Mouse (Mus musculus) spleen, adult 2 months (tissue): ENCODE results near the gene Pgr. TPM values are rescaled to one million over a fixed set of nuclear protein-coding genes. Genes with fewer than 3 reads are reported as not detected.

Experiments
- DNase-seq, 2 experiments: peaks; one replicate each; pipeline versions ENCODE4 v3.0.0 to v3.0.0-alpha.2; 2012 to 2021; ENCODE audit warnings: low spot score in 2 of 2, low read depth in 1 of 2
- H3K27ac ChIP-seq: fragments of 200-500 bp; 2 replicates; pipeline ENCODE4 v1.5.1; 2012; ENCODE audit warnings: low read length, inconsistent platforms; ENCODE audit not compliant: insufficient read depth
- H3K27me3 ChIP-seq: fragments of 200-500 bp; 2 replicates; pipeline ENCODE4 v1.6.1; 2012; ENCODE audit warnings: mild to moderate bottlenecking, moderate library complexity, low read length, inconsistent platforms; ENCODE audit not compliant: control insufficient read depth, insufficient read depth
- H3K36me3 ChIP-seq: fragments of 200-500 bp; 2 replicates; pipeline ENCODE4 v1.6.1; 2012; ENCODE audit warnings: mild to moderate bottlenecking, low read length, inconsistent platforms; ENCODE audit not compliant: control insufficient read depth, insufficient read depth
- H3K4me1 ChIP-seq: fragments of 200-500 bp; 2 replicates; pipeline ENCODE4 v1.6.1; 2011; ENCODE audit warnings: inconsistent platforms; ENCODE audit not compliant: control insufficient read depth, insufficient read depth, insufficient read length
- H3K4me3 ChIP-seq: fragments of 200-500 bp; 2 replicates; pipeline ENCODE4 v1.5.1; 2011; ENCODE audit warnings: mild to moderate bottlenecking, inconsistent platforms; ENCODE audit not compliant: insufficient read depth, insufficient read length; ENCODE audit errors: extremely low read depth
- CTCF ChIP-seq: fragments of 200-500 bp; IDR thresholded peaks from 2 replicates; pipeline ENCODE4 v1.5.1; 2011; ENCODE audit warnings: mild to moderate bottlenecking, inconsistent platforms; ENCODE audit not compliant: insufficient read depth, insufficient read length, insufficient replicate concordance; ENCODE audit errors: extremely low read depth
- POLR2A ChIP-seq: fragments of 200-500 bp; IDR thresholded peaks from 2 replicates; pipeline ENCODE4 v1.6.1; 2011; ENCODE audit warnings: low read depth, low read length, inconsistent platforms
- WGBS: fragments of 180-500 bp; shearing (Covaris S2); methylation state at CpG from one replicate; pipeline ENCODE4 v1.1.7; 2018; 5-methylcytosine and 5-hydroxymethylcytosine counted together
- polyA plus RNA-seq: library from polyadenylated mRNA; depleted of rRNA; stranded (reverse); fragments of >200 nt; gene quantifications from 2 replicates; pipeline ENCODE4 v1.2.3, GENCODE M21; 2012; rRNA removed

The Pgr gene
- polyA plus RNA-seq, 1 experiment: not detected

DNA sequence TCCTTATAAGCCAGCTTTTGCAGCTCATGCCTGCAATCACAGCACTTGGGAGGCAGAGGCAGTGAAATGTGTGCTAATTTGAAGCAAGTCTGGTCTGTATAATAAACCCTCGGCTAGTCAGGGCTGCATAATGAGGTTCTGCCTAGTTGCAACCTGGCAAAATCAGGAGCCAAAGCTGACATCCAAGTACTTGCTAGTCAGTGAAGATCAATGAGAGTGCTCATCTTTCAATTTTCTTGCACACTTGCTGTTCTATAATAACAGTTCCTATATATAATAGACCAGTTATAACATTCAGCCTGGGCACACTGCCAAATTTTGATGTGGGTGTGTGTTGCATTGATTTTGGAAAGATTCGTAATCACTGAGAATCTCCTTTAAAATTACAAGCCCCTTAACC lies 78.1 kb downstream of the Pgr start:
- no peak for TF ChIP-seq POLR2A
- TF ChIP-seq CTCF: no peak
- Histone ChIP-seq H3K27me3 (no peaks in the 10 kb centered on the region), H3K4me1 (no peaks in the 10 kb centered on the region), H3K27ac (no peak overlapping the region), H3K4me3 (no peak overlapping the region), H3K36me3 (no peaks in the 10 kb centered on the region)
- WGBS: 68% methylated on average over 2 of the region's 2 CpGs
- no peak for DNase-seq

DNA sequence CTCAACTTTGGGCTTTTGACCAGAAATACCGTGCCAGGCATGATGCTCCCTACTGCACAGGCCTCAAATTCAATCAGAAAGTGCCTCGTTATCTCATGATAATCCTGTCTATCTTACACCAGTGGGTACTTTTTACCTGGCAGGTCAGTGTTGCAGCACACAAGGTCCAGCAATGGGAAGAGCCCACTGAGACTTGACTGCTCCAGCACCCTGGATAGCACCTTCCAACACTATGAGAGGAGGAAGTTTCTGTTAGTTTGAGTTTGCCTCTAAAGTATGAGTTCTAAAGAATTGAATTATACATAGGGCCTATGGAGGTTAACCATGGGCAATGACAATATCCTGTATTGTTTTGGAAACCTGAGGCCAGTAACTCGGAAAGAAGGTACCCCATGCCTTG lies 82.7 kb downstream of the Pgr start:
- TF ChIP-seq CTCF (no peak), POLR2A (no peak)
- Histone ChIP-seq H3K4me1 (no peaks in the 10 kb centered on the region), H3K4me3 (no peak overlapping the region), H3K27ac (no peak overlapping the region), H3K36me3 (no peaks in the 10 kb centered on the region), H3K27me3 (no peaks in the 10 kb centered on the region)
- no peak for DNase-seq
- 67% methylated on average over 3 of the region's 3 CpGs for WGBS

DNA sequence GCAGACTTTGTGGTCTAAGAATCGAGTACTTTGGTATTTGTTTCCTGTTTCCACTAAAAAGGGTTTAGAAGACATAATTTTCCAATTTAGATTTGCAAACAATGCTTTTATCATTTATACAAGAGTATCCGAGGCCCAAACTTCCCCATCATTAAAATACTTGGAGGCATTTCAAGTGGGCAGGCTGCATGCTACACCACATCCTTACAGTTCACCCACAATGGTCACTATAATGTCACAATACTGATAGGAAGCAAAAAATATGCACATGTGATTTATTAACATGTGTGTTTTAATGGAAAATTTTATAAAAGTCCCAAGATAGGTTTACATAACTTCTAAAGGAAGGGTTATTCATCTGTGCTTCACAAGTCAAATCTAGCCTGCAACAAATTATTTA lies 96.9 kb downstream of the Pgr start:
- Histone ChIP-seq H3K36me3 (no peaks in the 10 kb centered on the region), H3K4me3 (no peak overlapping the region), H3K27me3 (no peaks in the 10 kb centered on the region), H3K27ac (no peak overlapping the region), H3K4me1 (no peaks in the 10 kb centered on the region)
- 21% methylated on average over 2 of the region's 2 CpGs for WGBS
- TF ChIP-seq CTCF (no peak), POLR2A (no peak)
- DNase-seq: no peak

DNA sequence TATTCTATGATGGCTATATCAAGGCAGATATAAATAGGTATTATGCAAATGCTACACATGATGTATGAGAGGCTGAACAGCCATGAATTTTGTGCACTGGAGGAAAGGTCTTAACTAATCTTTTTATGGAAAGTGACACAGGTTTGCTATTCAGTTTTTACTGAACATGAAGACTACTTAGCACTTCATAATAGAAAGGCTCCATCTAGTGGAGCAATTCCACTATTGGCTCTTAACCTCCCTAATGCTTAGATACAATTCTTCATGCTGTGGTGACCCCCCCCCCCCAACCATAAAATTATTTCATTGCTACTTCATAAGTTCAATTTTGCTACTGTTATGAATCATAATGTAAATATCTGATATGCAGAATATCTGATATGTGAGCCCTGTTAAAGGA lies 101.5 kb downstream of the Pgr start:
- no peak for TF ChIP-seq POLR2A
- no peak for TF ChIP-seq CTCF
- Histone ChIP-seq H3K4me1 (no peaks in the 10 kb centered on the region), H3K27ac (no peak overlapping the region), H3K36me3 (no peaks in the 10 kb centered on the region), H3K27me3 (no peaks in the 10 kb centered on the region), H3K4me3 (no peak overlapping the region)
- DNase-seq: no peak

DNA sequence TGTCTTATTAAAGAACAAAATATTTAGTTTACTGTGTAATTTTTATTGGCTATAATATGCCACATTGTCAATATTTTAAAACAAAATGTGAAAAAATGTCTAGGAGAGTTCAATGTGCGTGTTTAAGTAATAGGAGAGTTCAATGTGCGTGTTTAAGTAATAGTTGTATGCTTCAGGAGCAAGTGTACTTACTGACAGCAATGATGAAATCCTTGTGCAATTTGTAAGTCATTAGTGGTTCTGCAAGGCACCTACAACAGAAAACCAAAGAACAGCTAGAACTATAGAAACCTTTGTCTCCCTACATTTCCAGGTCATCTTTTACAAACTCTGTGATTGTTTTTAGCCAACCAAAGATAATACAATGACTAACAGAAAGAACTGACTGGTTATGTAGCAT lies 115.5 kb downstream of the Pgr start:
- Histone ChIP-seq H3K27me3 (no peaks in the 10 kb centered on the region), H3K4me1 (no peaks in the 10 kb centered on the region), H3K4me3 (no peak overlapping the region), H3K36me3 (no peaks in the 10 kb centered on the region), H3K27ac (no peak overlapping the region)
- TF ChIP-seq POLR2A: no peak
- TF ChIP-seq CTCF: no peak
- no peak for DNase-seq
- WGBS: 78% methylated on average over 2 of the region's 2 CpGs

Other genes starting within 250 kb of the Pgr start
- not detected in 2 replicates for gene Gm16485, start 72.0 kb downstream of the Pgr start, polyA plus RNA-seq